Mouse (Mus musculus) hindbrain, postnatal 0 days (tissue): Measurements from ENCODE around the gene Patl2. TPM values are rescaled to one million over a fixed set of nuclear protein-coding genes. Genes with fewer than 3 reads are reported as not detected.

ENCODE experiments used
- ATAC-seq: fragments of 200-750 bp; cut with Nextera tagmentation; 2 replicates; pipeline ENCODE4 v1.8.0; 2017; ENCODE audit warnings: mild to moderate bottlenecking, moderate TSS enrichment, moderate library complexity
- DNase-seq: peaks from one replicate; pipeline ENCODE4 v3.0.0-alpha.2; 2015; ENCODE audit warnings: low spot score
- H3K27ac ChIP-seq: fragments of 300-500 bp; sonication (generic); 2 replicates; pipeline ENCODE4 v1.5.1; 2014; ENCODE audit warnings: mild to moderate bottlenecking
- H3K27me3 ChIP-seq: fragments of 300-500 bp; sonication (generic); 2 replicates; pipeline ENCODE4 v1.6.1; 2014; ENCODE audit warnings: low read length, mixed read lengths; ENCODE audit not compliant: insufficient read depth
- H3K36me3 ChIP-seq: fragments of 300-500 bp; sonication (generic); 2 replicates; pipeline ENCODE4 v1.6.1; 2014; ENCODE audit warnings: low read length, mixed read lengths; ENCODE audit not compliant: insufficient read depth
- H3K4me1 ChIP-seq: fragments of 300-500 bp; sonication (generic); 2 replicates; pipeline ENCODE4 v1.6.1; 2014; ENCODE audit warnings: antibody characterized with exemption, low read length, mixed read lengths; ENCODE audit not compliant: insufficient read depth
- H3K4me2 ChIP-seq: fragments of 300-500 bp; sonication (generic); 2 replicates; pipeline ENCODE4 v1.6.1; 2014; ENCODE audit warnings: low read depth, mild to moderate bottlenecking, low read length, moderate library complexity, mixed read lengths
- H3K4me3 ChIP-seq: fragments of 300-500 bp; sonication (generic); 2 replicates; pipeline ENCODE4 v1.5.1; 2014; ENCODE audit warnings: low read length
- H3K9ac ChIP-seq: fragments of 300-500 bp; sonication (generic); replicated peaks from 2 replicates; pipeline ENCODE4 v1.6.1; 2014; ENCODE audit warnings: mild to moderate bottlenecking, low read length, moderate library complexity, mixed read lengths
- H3K9me3 ChIP-seq: fragments of 300-500 bp; sonication (generic); 2 replicates; pipeline ENCODE4 v1.6.1; 2016; ENCODE audit warnings: low read length, mixed read lengths
- CTCF ChIP-seq: IDR thresholded peaks from 2 replicates; pipeline ENCODE4 v1.5.1; 2016; ENCODE audit warnings: antibody characterized with exemption, control low read depth, low read depth
- WGBS: fragments of 180-500 bp; shearing (Covaris S2); extraction: QIAGEN DNeasy Blood & Tissue Kit; methylation state at CpG from one replicate; pipeline ENCODE4 v1.1.7; 2014; 5-methylcytosine and 5-hydroxymethylcytosine counted together
- polyA plus RNA-seq: library from polyadenylated mRNA; unstranded; fragments of >200 nt; fragmentation: Nextera tagmentation; extraction: Ambion mirVana; gene quantifications from 2 replicates; pipeline ENCODE4 v1.2.1, GENCODE M21; 2015
- total RNA-seq: library from RNA; depleted of rRNA; stranded (reverse); fragments of >200 nt; gene quantifications from 2 replicates; pipeline ENCODE4 v1.2.3, GENCODE M21; 2014

Gene Patl2
- total and polyA plus RNA-seq, 2 experiments from 2014 or later: 0.09 TPM; not detected in 1

GRCm38 (mm10) chr2:122147508-122148241 lies 38.3 kb downstream of the Patl2 start, which contains the start of gene B2m:
Gene B2m, plus strand, starts transcription at chr2:122147686.
- DNase-seq (peak; percentile 97), ATAC-seq (peak; percentile 99)
- peak within 1 kb of the TSS; percentile 92 for H3K4me2 ChIP-seq
- peak; percentile 27 for TF ChIP-seq CTCF
- H3K36me3 ChIP-seq: no peaks in the 10 kb centered on the region
- peak within 1 kb of the TSS; percentile 71 for H3K9ac ChIP-seq
- WGBS: under 1% methylated on average over 40 of the region's 40 CpGs
- peak within 1 kb of the TSS; percentile 75 for H3K27ac ChIP-seq
- peak within 1 kb of the TSS; percentile 70 for H3K4me3 ChIP-seq
- 0 out of 2 replicates have a peak, but pooled peaks cover 6% of the 10 kb centered on the region for H3K4me1 ChIP-seq
- H3K27me3 ChIP-seq: no peaks in the 10 kb centered on the region
- H3K9me3 ChIP-seq: no peaks in the 10 kb centered on the region

GRCm38 (mm10) chr2:122146687-122147086 lies 39.3 kb downstream of the Patl2 start:
- WGBS: 64% methylated on average over 6 of the region's 6 CpGs
- Histone ChIP-seq H3K4me2 (peak overlapping the region; percentile 92; the same call in 1 of the 2 replicates), H3K27me3 (no peaks in the 10 kb centered on the region), H3K9me3 (no peaks in the 10 kb centered on the region), H3K9ac (no peak overlapping the region), H3K36me3 (no peaks in the 10 kb centered on the region), H3K4me1 (0 out of 2 replicates have a peak, but pooled peaks cover 6% of the 10 kb centered on the region), H3K27ac (no peak overlapping the region), H3K4me3 (no peak overlapping the region)
- no peak for TF ChIP-seq CTCF
- peak; percentile 7 for DNase-seq
- no peak for ATAC-seq

DNA sequence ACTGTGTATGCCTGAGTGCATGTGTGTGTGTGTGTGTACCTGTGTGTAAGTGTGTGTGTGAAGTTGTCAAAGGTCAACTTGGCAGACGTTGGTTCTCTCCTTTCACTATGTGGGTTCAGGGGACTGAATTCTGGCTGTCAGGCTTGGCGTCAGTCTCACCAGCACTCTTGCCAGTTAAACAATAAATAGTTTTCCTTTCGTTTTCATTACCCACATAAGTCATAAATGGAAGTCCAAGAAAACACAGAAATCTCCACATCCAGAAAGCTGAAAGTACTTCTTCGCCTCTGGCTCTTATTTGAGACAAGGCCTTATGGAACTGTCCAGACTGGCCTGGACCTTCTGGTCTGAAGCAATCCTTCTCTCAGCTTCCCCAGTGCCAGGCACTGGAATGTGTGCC lies 40.2 kb downstream of the Patl2 start:
- no peaks in the 10 kb centered on the region for H3K36me3 ChIP-seq
- 0 out of 2 replicates have a peak, but pooled peaks cover 6% of the 10 kb centered on the region for H3K4me1 ChIP-seq
- H3K4me2 ChIP-seq: no peak overlapping the region
- no peak overlapping the region for H3K4me3 ChIP-seq
- no peak overlapping the region for H3K9ac ChIP-seq
- TF ChIP-seq CTCF: no peak
- no peaks in the 10 kb centered on the region for H3K9me3 ChIP-seq
- DNase-seq: no peak
- no peak for ATAC-seq
- no peaks in the 10 kb centered on the region for H3K27me3 ChIP-seq
- H3K27ac ChIP-seq: no peak overlapping the region
- WGBS: 68% methylated on average over 4 of the region's 4 CpGs

DNA sequence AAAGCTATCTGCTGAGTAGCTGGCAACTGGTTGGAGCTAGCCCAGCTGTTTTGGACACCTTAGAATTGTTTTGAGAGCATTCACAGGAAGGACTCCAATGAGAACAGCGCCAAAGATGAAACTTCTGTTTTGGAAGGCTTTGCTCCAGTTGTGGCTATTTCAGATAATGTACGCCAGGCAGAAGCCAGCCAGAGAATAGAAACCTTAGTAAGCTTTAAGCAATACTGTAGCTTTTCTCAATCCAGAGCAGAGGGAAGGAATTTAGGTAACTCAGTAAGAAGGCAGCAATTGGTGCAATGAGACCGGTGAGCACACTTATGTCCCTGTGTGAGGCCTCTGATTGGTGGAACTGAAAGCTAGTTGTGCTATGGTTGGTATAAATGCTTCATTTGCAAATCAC lies 42.9 kb downstream of the Patl2 start:
- Histone ChIP-seq H3K27ac (no peak overlapping the region), H3K4me2 (no peak overlapping the region), H3K4me1 (0 out of 2 replicates have a peak, but pooled peaks cover 3% of the 10 kb centered on the region), H3K9me3 (no peaks in the 10 kb centered on the region), H3K9ac (no peak overlapping the region), H3K4me3 (no peak overlapping the region), H3K36me3 (no peaks in the 10 kb centered on the region), H3K27me3 (no peaks in the 10 kb centered on the region)
- WGBS: 93% methylated on average over 3 of the region's 3 CpGs
- DNase-seq (no peak), ATAC-seq (no peak)
- TF ChIP-seq CTCF: no peak

- no peaks in the 10 kb centered on the region for H3K9me3 ChIP-seq
- 73% methylated on average over 5 of the region's 5 CpGs for WGBS
- no peaks in the 10 kb centered on the region for H3K36me3 ChIP-seq
- DNase-seq (no peak), ATAC-seq (no peak)
- peak; percentile 18; the same call in 1 of the 2 replicates for TF ChIP-seq CTCF
- no peak overlapping the region for H3K4me3 ChIP-seq
- no peak overlapping the region for H3K9ac ChIP-seq
- no peak overlapping the region for H3K4me2 ChIP-seq
- H3K27ac ChIP-seq: no peak overlapping the region
- H3K27me3 ChIP-seq: no peaks in the 10 kb centered on the region
- H3K4me1 ChIP-seq: no peaks in the 10 kb centered on the region
Measured at GRCm38 (mm10) chr2:122141332-122141967, 44.5 kb downstream of the Patl2 start.

DNA sequence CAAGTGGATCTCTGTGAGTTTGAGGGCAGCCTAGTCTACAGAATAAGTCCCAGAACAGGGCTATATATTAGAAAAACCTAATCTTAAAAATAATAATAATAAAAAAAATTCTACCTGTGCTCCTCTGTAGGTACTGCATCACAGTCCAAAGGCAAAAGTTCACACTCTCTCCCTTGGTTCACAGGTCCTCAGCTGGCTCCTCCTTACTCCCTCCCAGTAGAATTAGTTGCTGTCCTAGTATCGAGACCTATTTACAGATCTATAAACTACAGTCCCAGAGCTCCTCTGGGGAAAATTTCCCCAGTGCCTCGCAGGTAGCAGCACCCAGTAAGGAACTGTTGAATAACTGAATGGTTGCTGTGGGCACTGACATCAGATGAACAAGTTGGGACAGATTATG lies 45.2 kb downstream of the Patl2 start:
- DNase-seq (no peak), ATAC-seq (no peak)
- TF ChIP-seq CTCF: no peak
- H3K4me2 ChIP-seq: no peak overlapping the region
- 74% methylated on average over 2 of the region's 2 CpGs for WGBS
- H3K27me3 ChIP-seq: no peaks in the 10 kb centered on the region
- H3K36me3 ChIP-seq: no peaks in the 10 kb centered on the region
- no peaks in the 10 kb centered on the region for H3K4me1 ChIP-seq
- H3K9ac ChIP-seq: no peak overlapping the region
- H3K4me3 ChIP-seq: no peak overlapping the region
- H3K27ac ChIP-seq: no peak overlapping the region
- H3K9me3 ChIP-seq: no peaks in the 10 kb centered on the region
